Mouse (Mus musculus) heart, postnatal 0 days (tissue): ENCODE measurements around the gene Tbr1.

Experiments
- CTCF ChIP-seq: IDR thresholded peaks from 2 replicates; pipeline ENCODE4 v1.5.1; 2016; ENCODE audit warnings: antibody characterized with exemption, control low read depth, low read depth
- EP300 ChIP-seq: IDR thresholded peaks from 2 replicates; pipeline ENCODE4 v1.6.1; 2016; ENCODE audit warnings: antibody characterized with exemption, low read depth

GRCm38 (mm10) chr2:61802656-61803251 lies at the start of gene Tbr1:
- TF ChIP-seq CTCF (no peak), EP300 (no peak)
